Mouse (Mus musculus) embryo, embryonic 10 days (tissue): Measurements from ENCODE around the gene Gpr39.

Experiments
- DNase-seq: peaks from one replicate; pipeline ENCODE4 v3.0.0-alpha.2; 2015; ENCODE audit warnings: low spot score

Gpr39 gene

DNA sequence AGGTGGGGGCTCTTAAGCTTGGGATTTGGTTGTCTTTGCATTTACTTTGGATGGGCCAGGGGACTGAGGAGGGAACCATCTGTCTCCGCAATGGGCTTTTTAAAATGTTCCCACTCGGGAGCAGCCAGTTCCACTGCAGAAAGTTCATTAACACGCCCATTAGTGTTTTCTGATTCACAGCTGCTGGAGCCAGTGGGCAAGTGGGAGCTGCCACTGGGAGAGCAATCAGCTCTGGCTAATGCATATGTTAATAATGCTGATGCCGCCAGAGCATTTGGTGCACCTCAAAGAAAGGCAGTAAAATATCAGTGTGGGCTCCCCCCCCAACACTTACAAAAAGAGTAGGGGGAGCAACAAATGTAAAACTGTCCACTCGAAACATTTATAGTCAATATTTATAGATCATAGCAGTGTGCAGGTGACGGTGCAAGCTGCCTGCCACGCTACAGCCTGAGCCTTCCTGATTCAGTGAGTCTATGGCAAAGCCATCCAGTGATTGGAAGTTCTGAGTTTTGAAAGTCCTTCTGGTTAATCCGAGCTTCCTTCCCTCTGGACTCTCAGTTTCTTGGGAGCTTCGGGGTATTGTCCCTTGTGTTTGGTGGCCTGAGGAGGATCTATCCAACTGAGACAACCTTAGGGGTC lies 136.5 kb downstream of the Gpr39 start:
- DNase-seq: no peak

DNA sequence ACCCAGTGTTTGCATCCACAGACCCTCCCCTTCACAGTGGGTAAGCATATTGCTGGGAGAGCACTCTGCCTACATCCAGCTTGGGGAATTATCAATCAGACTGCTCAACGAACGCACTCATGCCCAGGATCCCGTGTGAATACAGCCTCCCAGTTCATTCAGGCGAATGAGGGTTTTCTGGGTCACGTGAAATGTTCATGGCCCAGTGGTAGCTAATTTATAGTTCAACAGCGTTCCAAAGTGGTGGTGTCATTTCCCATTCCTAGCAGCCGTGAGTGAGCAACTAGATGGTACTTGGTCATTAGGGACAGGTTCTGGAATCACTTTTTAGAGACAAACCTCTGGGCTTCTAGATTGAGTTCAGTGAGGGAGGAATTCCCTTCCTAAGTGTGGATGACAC lies 144.3 kb downstream of the Gpr39 start:
- DNase-seq: no peak

DNA sequence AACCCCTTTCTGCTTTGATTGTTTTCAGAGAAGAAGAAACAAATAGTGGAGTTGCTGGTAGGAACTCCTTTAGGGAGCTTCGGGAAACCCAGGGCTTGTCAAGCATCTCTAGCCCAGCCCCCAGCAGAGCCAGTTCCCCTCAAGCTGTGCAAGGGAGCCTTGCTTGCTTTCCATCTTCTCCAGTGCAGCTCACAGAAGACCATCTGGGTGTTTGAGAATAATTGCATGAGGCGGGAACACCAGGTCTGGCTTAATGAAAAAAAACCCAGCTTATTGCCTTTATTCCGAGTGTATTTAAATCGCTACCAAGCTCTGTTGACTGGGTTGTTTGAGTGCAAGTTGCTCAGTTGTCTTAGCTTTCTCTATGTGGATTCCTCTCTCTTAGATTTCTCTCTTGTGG lies 146.8 kb downstream of the Gpr39 start:
- DNase-seq: no peak

DNA sequence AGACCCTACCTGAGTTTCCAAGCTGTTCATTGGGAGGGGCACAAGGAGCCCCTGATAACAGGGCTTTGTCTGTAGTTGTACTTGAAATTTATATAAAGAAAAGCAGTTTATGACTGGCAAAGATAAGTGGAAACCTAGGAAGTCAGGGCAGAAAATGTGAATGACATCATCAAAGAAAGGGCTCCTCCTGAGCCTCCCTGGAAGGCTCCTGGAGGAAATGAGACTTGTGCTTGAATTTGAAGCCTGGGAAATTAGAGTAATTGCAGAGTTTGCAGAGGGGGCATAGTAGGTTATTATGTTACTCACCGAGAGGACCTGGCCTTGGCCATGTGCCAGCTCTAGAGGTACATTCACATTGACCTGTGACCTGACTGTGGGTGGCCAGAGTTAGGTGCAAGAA lies 160.7 kb downstream of the Gpr39 start:
- DNase-seq: no peak

DNA sequence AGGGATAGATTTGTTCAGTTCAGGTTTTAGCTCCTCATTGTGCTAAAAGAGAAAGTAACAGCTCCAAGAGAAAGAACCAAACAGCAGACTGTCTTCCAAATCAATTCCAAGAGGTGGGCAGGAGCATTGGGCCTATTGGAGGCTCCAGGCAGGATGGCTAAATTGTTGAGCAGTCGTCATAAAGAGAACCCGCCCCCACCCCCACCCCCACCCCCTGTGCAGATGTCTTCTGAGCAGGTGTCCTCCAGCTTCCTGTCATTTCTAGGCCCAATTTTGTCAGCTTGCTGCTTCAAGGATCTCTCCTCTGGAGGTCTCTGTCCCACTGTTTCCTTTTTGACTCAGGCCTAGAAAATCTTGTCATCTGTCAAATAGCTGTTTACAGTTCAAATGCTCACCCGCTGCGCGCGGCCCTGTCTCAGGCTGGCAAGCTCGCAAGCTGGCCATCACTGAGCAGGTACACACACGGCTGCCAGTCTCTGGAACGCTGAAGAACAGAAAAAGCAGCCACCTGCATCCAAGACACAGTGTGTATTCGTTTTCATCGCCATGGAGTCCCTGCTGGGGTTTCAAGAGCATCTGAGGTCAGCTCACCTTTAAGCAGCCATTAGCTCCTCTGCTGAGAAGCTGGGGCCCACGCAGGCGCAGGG lies 163.1 kb downstream of the Gpr39 start:
- DNase-seq: no peak

DNA sequence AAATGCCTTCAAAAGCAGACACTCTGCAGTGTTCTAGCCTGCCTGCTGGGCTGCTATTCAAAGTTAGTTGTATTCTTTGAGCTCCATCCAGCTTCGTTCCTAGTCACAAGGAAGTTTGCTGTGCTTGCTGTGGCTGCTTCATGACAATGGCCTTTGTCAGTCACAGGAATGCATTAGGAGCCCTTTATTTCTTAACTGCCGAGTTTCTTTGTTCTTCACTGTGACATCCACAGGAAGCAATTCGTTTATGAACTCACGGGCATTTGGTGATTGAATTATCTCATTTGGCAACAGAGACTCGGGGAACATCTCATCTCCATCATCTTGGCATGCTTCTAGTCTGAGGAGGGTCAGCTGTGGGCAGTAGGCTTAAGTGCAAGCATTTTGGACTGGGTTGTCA lies 177.9 kb downstream of the Gpr39 start:
- DNase-seq: peak; percentile 51

DNA sequence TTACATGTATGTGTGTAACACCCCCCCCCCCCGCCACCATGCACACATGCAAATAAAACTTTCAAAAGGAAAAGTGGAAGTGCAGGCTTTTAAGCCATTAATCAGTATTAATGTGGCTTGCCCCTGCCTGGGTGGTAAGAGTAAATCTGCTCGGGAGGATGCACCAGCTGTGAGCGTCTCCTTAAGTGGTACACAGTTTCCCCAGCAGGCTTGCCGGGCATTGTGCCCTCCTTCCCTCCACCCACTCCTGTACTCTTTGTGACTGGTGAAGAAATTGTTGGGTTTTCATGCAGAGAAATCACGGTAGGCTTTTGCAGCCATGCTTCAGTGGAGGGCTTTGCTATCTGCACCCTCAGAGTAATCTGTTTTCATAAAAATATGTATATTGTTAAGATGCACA lies 181.8 kb downstream of the Gpr39 start:
- DNase-seq: no peak

DNA sequence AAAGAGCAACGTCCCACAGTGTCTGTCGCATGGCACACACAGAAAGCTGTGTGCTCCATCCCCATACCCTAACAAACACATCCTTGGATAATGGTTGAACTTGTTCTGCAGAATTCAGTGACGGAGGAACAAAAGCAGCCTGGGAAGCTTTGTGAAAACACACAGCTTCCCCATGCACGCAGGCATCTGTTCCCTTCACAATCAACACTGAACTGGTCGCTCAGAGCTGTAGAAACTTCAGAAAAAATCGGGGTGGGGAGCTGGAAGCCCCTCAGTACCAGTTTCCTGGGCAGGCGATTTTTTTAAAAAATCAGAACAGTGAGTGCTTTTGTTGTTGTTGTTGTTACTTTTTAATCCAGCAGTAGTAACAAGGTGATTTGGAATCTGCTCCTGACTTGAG lies 193.3 kb downstream of the Gpr39 start:
- DNase-seq: no peak

DNA sequence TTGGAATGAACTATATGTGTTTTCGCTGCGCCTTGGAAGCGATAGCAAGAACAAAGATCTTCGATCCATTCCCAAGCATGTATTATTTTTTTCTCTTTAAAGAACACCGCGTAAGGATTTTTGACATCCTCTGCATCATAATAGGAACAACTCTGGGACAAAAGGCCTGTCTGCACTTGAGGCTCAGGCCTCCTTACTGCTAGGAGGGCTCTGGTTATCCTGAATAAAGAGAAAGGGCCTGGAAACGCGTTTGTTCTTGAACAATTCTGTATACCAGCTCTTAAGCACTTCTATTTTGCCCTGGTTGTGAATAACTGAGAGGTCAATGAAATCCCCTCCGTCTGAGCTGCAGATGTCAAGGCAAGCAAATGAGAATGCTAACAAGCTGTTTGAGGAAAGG lies 216.4 kb downstream of the Gpr39 start:
- DNase-seq: no peak

DNA sequence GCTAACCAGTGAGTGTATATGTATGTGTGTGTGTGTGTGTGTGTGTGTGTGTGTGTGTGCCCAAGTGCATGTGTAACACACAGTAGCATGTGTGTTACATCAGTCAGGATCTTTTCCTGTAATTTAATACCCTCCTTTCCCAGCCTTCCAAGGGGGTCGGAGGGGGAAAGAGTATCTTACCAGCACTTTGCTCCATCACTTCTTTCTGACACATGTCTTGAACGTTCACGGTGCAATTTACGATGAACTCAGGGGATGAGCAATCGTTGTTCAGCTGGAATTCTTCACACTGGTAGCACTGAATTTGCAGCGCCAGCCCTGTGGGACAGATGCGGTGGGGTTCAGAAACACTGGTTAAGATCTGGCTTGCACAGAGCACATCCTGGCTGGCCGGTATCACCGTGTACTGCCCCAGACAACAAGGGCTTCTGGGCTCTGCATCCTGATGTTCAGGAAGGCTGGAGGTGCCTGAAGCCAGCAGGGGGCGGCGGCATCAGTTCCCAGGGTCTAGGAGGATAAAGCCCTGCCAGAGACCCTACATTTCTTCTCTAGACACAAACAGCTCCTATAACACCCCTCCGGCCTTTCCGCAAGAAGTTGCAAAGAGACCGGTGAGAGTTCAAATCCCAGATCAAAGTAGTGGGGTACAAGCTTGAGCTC lies 233.5 kb downstream of the Gpr39 start:
- DNase-seq: peak; percentile 73

DNA sequence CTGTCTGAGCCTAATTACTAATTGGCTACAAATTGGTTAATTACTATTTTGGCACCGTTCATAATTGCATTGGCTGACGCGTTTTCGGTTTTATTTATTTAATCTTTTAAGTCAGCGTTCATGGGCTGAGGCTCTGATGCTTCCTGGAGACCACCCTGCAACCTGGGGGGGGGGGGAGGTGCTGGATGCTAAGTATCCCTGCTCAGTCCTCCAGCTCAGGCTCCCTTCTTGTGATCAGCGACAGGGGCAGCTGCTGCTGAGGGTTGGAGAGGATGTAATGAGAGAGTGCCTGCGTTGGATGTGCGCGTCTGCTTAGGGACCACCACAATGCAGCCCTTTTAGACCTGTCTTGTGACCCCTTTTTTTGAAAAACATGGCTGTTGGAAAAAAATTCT lies 234.1 kb downstream of the Gpr39 start:
- peak; percentile 39 for DNase-seq

DNA sequence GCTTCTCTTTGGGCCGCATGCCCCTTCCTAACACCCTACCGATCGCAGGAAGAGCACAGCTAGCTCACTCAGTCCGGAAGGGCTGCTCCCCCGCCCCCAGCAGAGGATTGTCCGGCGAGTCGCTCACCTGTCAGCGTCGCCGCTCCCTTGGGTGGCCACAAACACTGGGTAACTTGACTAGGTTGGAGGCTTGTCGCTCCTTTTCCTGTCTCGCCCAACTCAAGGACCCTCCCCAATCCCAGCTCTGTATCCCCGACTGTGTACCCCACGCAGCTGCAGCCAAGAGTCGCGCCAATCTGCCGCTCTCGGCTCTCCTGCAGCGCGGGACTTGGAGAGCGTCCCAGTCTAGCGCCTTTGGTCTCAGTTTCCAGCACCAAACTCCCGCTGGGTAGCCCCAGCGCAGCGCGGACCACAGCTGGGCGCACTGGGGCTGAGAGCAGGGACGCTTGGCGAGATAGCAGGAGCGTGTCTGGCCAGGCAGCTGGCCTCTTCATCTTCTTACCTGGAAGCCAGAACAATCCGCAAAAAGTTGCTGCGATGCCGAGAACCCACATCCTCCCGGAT lies 234.6 kb downstream of the Gpr39 start:
- peak; percentile 27 for DNase-seq

DNA sequence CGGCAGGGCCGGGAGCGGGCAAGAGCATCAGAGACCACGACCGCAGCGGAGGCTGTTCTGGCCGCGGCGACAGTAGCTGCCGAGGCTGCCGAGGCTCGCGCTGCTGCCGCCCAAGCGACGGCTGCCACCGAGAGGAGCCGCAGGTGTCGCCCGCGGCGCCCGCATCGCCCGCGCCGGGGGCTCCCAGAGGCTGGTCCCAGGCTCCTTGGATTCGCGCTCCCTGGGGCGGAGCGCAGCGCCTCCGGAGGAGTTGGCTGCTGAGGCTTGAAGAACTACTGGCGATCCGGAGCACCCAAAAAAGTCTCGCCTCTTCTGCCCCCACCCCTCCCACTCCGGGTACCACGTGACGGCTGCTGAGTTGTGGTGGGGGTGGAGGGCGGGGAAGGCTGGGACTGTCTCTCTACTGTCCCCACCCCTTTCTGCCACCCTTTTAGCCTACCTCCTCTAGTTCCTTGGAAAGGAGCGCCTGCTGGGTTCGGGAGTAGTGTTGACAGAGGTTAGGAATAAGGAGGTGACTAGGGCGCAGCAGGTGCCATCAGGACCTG lies 235.2 kb downstream of the Gpr39 start:
- DNase-seq: peak; percentile 45

DNA sequence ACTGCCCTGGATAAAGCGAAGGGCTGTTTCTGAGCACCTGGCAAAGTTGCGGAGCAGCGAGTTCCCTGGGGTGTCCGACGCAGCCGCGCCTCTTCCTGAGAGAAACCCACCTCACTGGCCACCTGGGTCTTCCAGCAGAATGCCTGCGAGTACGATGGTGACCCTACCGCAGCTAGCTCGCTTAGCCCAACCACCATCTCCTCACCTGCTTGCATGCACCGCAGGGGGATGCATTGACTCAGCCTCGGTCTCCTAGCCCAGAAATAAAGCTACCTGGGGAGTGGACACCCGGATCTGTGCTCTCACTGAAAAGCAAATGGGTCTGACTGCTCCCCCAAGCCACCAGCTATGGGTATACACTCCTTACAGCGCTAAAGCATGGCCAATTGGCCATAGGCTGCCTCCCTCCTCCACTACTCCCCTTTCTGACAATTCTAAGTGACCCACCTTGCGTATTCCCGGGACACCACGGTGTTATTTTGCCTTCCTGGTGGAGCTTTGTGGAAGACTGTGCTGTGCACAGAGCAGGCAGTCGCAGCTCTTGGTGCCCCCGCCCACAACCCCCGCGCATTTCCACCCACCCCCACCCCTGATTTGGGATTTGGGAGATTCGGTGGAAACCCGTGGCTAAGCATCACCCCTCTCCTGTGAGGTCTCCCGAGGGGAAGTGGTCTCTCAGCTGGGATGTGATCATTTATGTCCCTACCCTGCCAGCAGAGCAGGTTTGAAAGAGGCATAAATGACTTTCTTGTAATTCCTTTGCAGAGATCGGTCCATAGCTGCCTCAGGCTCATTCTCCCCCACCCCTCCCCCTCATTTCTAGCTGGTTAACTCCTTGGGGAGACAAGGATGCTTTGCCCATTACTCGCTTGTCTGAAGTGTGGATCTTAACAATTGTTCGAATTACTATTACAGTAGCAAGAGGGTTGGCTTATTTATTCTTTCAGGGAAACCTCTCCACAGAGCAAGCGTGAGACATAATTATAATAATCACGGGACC lies 236.1 kb downstream of the Gpr39 start, which contains the start of gene Lypd1:
Gene Lypd1 (minus strand): TSS at position 501 of the 1,000 bp plus-strand sequence.
- DNase-seq: no peak

DNA sequence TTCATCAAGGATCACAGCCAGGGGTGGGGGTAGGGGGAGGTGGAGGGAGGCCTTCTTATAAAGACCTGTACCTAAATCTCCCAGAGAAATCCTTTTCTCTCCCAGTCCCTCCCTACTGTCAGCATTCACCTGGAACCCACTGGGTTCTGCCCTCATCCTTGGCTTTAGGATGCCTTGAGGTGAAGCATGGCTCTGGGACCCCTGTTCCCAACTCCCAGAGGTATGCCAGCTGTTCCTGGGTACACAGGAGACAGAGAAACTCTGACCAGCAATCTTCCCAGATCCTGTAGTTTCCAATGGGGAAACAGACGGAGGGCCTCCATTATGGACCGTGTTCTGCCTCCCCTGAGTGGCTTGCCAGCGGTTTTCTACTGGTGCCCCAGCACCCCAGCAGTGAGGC lies 243.9 kb downstream of the Gpr39 start:
- DNase-seq: no peak

DNA sequence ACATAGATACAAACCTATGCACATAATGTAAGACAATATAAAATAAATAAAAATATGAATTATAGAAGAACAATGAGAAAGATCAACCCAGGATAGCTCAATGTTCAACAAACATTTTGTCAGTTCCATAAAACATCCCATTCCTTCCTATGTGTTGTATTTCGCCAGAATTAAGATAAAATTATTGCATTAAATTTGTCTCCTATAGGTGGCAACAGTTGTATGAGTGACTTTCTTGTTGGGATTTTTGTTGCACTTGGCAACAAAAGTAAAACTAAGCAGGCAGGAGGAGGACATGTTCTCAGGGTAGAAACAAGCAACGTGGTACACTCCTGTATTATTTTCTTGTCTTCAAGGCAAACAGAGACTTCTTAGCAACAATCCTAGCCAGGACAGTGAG lies 246.3 kb downstream of the Gpr39 start:
- no peak for DNase-seq
